Mouse (Mus musculus) urinary bladder, adult 2 months (tissue): Measurements from ENCODE around the gene Fam98a. TPM values are rescaled to one million over a fixed set of nuclear protein-coding genes. Genes with fewer than 3 reads are reported as not detected.

Source experiments
- DNase-seq: peaks from one replicate; pipeline ENCODE4 v3.0.0; 2022; ENCODE audit warnings: low spot score
- polyA plus RNA-seq: library from polyadenylated mRNA; depleted of rRNA; stranded (reverse); fragments of >200 nt; gene quantifications from 2 replicates; pipeline ENCODE4 v1.2.3, GENCODE M21; 2012; rRNA removed

Gene Fam98a
- polyA plus RNA-seq, 1 experiment: 36.9 TPM

DNA sequence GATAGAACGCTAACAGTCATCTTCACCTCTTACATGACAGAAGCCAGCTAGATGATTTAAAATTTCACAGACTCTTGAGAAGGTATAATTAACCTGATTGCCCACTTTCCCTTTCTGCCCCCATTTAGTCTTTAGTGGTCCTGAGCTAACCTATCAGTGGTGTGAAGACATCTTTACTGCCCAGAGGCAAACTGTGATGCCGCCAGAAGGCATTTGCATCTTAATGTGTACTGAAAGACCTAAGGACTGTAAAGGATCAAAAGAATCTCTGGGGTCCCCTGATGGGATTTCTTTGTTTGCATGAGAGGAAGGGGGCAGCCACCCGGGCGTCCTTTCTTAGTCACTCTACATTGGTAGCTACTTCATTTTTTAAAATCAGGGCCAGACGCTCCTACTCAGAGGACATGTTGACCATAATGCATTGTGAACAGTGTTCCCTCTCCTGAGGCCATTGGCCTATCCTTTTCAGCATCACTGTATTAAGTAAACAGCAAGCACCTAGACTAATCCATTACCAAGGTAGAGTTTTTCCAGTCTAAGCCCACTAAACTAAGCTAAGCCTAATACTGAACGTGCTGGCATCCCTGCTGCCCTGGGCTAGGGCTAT is 30.4 kb downstream of the Fam98a start:
- DNase-seq: no peak

DNA sequence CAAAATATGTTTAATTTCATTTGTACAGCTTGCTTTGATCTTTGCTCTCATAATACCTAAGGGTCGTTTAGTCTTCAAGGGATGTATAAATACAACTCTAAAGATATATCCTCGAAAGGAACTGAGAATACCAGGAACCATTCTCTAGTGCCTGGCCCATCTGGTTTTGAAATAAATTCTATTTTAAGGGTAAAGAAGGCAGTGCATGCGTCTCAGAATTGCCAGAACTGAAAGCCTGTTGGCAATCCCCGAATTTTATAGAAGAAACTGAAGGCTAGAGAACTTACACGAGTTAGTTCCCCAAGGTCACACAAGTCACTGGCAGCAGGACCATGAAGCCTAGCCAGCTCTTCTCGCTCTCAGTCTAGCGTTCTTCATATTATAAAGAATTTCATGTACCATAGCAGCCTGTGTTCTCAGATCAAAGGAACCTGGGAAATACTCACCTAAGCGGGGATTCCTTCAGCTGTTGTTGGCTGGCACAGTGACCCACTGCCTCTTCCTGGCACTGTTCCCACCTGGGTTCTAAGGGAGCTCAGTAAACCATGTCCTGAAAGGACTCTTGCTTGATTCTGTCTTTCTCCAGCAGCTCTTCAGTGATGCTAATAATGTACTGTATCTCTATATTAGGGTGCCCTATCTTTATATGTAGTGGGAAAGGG is 32.4 kb downstream of the Fam98a start:
- DNase-seq: no peak

GRCm38 (mm10) chr17:75518181-75518901 is 33.4 kb downstream of the Fam98a start:
- DNase-seq: no peak

- DNase-seq: no peak
Measured at GRCm38 (mm10) chr17:75516591-75516990, 35.2 kb downstream of the Fam98a start.

DNA sequence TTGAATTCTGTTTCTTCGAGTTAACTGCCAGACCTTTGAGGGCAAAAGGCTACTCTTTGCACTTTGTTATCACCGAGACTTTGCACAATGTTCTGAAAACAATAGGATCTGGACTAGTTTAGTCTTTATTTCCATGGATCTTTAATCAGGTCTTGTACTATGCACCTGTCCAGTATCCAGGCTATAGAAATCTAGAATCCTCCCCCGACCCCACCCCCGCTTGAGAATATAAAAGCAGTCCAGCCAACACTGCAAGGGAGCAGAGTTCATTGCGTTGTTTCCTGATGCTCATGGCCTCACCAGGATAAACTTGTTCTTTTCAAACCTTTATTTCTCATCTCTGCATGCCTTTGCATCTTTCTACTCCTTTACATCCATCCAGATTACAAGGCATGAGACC is 42.5 kb downstream of the Fam98a start:
- no peak for DNase-seq

- no peak for DNase-seq
Measured at GRCm38 (mm10) chr17:75506708-75507641, 44.8 kb downstream of the Fam98a start.

DNA sequence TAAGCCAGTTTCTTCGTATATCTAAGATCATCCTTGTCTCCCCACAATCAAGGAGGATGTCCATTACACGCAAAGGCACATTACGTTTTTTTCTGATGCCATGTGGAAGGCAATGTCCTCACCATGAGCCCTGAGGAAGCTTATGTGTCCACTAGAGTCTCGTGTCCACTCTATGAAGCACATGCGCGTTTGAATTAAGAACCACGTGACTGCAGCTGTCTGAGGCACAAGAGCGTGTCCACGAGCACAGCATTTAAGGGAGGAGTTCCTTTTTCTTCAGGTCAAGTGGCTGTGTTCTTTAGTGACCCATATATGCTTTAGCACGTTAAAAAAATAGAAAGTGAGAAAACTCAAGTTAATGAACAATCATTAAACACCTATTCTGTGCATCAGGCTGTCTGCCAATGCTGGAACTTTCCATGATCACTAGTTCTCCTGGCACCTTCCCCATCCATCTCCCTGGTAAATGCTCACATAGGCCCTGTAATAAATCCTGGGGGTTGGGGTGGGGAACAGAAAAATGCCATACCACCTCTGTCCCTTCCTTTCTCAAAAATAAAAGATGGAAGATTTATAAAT is 45.6 kb downstream of the Fam98a start:
- DNase-seq: no peak

DNA sequence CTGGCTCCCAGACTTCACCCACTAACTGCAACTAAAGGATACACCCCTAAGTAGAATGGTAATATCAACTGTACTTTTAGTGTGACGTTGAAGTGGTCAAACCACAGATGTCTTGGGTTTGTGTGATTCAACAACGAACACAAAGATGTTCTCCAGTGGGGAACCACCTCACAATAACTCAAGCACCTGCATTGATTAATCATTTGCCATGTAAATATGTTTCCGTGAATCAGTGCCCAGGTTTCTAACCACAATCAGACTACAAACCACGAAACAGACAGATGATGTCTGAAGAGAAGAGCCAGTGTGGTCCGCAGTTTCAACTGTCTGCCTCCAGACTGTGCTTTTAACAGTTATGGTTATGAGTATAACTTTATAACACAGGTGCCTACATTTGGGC is 46.7 kb downstream of the Fam98a start:
- no peak for DNase-seq

GRCm38 (mm10) chr17:75503031-75503430 is 48.7 kb downstream of the Fam98a start:
- DNase-seq: no peak

DNA sequence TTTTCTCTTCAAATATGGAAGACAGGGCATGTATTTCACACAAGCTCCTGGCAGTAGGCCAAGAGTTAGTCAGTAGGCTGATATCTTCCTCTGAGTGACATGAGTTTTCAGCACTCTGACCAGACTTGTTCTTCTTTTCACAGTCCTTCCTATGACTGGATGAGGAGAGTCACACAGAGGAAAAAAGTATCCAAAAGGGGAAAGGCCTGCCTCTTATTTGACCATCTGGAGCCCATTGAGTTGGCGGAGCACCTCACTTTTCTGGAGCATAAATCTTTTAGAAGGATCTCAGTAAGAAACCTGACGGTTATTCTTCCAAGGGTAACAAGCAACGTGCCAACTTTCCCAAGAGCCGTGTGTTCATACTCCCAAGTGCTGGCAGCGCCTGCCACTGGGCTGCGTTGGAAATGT is 53.5 kb downstream of the Fam98a start:
- DNase-seq: no peak

DNA sequence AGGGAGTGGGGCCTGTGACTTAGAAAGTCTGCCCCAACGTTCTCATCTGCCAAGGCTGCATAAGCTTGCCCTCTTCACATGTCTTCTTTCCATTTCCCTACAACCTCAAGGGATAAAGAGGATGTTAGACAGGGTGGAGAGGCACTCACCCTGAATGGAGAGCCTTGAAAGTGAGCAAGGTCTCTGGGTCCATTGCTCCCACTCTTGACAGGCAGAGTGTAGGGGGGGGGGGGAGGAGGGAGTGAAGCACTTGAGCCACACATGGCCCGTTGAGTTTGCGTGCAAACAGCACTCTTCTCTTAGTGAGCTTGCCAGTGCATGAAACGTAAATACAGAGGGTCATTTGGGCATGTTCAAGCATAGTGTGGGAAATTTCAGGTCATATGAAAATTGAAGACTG is 56.5 kb downstream of the Fam98a start:
- no peak for DNase-seq

Other genes starting within 250 kb of the Fam98a start
- gene Rasgrp3, start 116.0 kb downstream of the Fam98a start, polyA plus RNA-seq: 6.4 and 8.3 TPM in 2 replicates